10 mouse cellular contexts compared by ENCODE assay signal in genomic region chr8:94306989-94307513, GRCm38 (mm10). TPM values are rescaled to one million over a fixed set of nuclear protein-coding genes. Genes with fewer than 3 reads are reported as not detected.
DNase-seq lines count a peak whose midpoint lies in the region; ATAC-seq and TF ChIP-seq lines count a peak whose summit lies in the region.
"Had no signal": no experiment of that assay in that cellular context is flagged by ENCODE, and none has a peak within 500 bp of the region (broad histone marks: within the 10 kb centered on the region; RNA-seq: fewer than 3 reads in every experiment).

No protein-coding gene starts in this region.

- no peaks in the 10 kb centered on the region for H3K27me3 ChIP-seq in testis, adult 2 months (ENCODE audit: control insufficient read depth, insufficient read depth, low read length)
- H3K27me3 ChIP-seq in lung, embryonic 15.5 days, result no peaks in the 10 kb centered on the region
- H3K27me3 ChIP-seq: embryonic facial prominence, embryonic 12.5 days had no signal

- H3K4me3 ChIP-seq in testis, adult 2 months (ENCODE audit: control insufficient read depth, low read depth, low read length), result no peak overlapping the region
- H3K4me3 ChIP-seq in lung, embryonic 15.5 days, result no peak overlapping the region
- H3K4me3 ChIP-seq: embryonic facial prominence, embryonic 12.5 days had no signal

- H3K9ac ChIP-seq in lung, embryonic 15.5 days, result no peak overlapping the region
- H3K9ac ChIP-seq: embryonic facial prominence, embryonic 12.5 days had no signal

- peak; percentile 42 for ATAC-seq in lung, embryonic 15.5 days (ENCODE audit: borderline replicate concordance, extremely low read depth, low FRiP score, low TSS enrichment)

- peaks cover 2% of the 10 kb centered on the region; the same call in 1 of the 2 replicates for H3K36me3 ChIP-seq in testis, adult 2 months (ENCODE audit: control insufficient read depth, insufficient read depth, low read length)
- H3K36me3 ChIP-seq in lung, embryonic 15.5 days, result peaks cover 48% of the 10 kb centered on the region

- no peak for TF ChIP-seq CTCF in testis, adult 2 months (IDR thresholded peaks at IDR 0.05; ENCODE audit: control insufficient read depth, insufficient read depth, insufficient replicate concordance, low read depth, low read length)

- 0 out of 2 replicates have a peak, but pooled peaks cover 3% of the 10 kb centered on the region for H3K4me1 ChIP-seq in testis, adult 2 months (ENCODE audit: control insufficient read depth, insufficient read depth, low read length)
- H3K4me1 ChIP-seq in lung, embryonic 15.5 days, result peaks cover 11% of the 10 kb centered on the region; the same call in 1 of the 2 replicates
- H3K4me1 ChIP-seq: embryonic facial prominence, embryonic 12.5 days had no signal

- H3K9me3 ChIP-seq in lung, embryonic 15.5 days, result no peaks in the 10 kb centered on the region
- H3K9me3 ChIP-seq: embryonic facial prominence, embryonic 12.5 days had no signal

- peak overlapping the region; percentile 9; the same call in 1 of the 2 replicates for H3K27ac ChIP-seq in testis, adult 2 months (ENCODE audit: control insufficient read depth, insufficient read depth, low read depth, low read length)
- H3K27ac ChIP-seq in lung, embryonic 15.5 days, result peak overlapping the region; percentile 67
- H3K27ac ChIP-seq: embryonic facial prominence, embryonic 12.5 days had no signal

- H3K4me2 ChIP-seq in lung, embryonic 15.5 days, result no peak overlapping the region
- H3K4me2 ChIP-seq: embryonic facial prominence, embryonic 12.5 days had no signal

- TF ChIP-seq POLR2A in testis, adult 2 months (IDR thresholded peaks at IDR 0.05; ENCODE audit: control insufficient read depth, low read depth, low read length), result no peak

- whole genome bisulfite sequencing in lung, embryonic 15.5 days, result 58% methylated on average over 7 of the region's 7 CpGs

- no peak for DNase-seq in testis, postnatal 14 days (ENCODE audit: low spot score)
- peak; percentile 34 for DNase-seq in gonadal fat pad, adult 2 months (ENCODE audit: low read depth)
- peak; percentile 60 for DNase-seq in testis, postnatal 10 days (ENCODE audit: low spot score)
- DNase-seq in cerebellum, postnatal 14 days, result no peak
- DNase-seq in cerebellum, adult 9-10 months, result no peak
- no peak for DNase-seq in adrenal gland, adult 18-20 months (ENCODE audit: low spot score in 2 of 2)
- DNase-seq: gastrocnemius, postnatal 14 days had no signal

RNA-seq across cellular contexts. Expression of gene Slc12a3, which starts 21.9 kb away (rescaled TPM):
- polyA plus RNA-seq in testis, adult 2 months (2012; rRNA removed), result 0.99 and 1.4 TPM in 2 replicates
- polyA plus RNA-seq in gonadal fat pad, adult 2 months (2012; rRNA removed), result 1.0 and 1.1 TPM in 2 replicates
- 0.14 TPM in 1 of 2 replicates, not detected in the other for polyA plus RNA-seq in lung, embryonic 15.5 days (2015; fragmentation: Nextera tagmentation; extraction: Ambion mirVana)
- under 1 TPM in 1 of 2 experiments, not detected in 1; 0.13 TPM for total RNA-seq in adrenal gland, adult 18-20 months (2021)
- total RNA-seq: gastrocnemius, postnatal 14 days had no signal

Comparison
In these comparisons a context has a peak if more than half of its experiments do, and no peak if none do; other contexts are left out.
1. DNase-seq: peak in gonadal fat pad, adult 2 months (single experiment) and testis, postnatal 10 days (single experiment); none in testis, postnatal 14 days (single experiment), cerebellum, postnatal 14 days (0 of 2), cerebellum, adult 9-10 months (single experiment) and adrenal gland, adult 18-20 months (0 of 2).